Mouse (Mus musculus) MEL (cell line): ENCODE data around the gene Exog. TPM values are rescaled to one million over a fixed set of nuclear protein-coding genes. Genes with fewer than 3 reads are reported as not detected.

Experiments used
- DNase-seq: peaks from one replicate; pipeline ENCODE4 v3.0.0; 2011; ENCODE audit warnings: low read depth, low spot score
- H3K27ac ChIP-seq: 2 replicates; pipeline ENCODE4 v1.5.1; 2012; ENCODE audit warnings: low read depth, mild to moderate bottlenecking, control low read depth, low read length, moderate library complexity; ENCODE audit not compliant: control insufficient read depth
- H3K27me3 ChIP-seq, 2 experiments: fragments of 150-350 bp in 1 of 2; sonication (generic) in 1 of 2; 2 replicates each; pipeline ENCODE4 v1.6.1; 2012; ENCODE audit warnings: low read length in 2 of 2, mild to moderate bottlenecking in 2 of 2, improper control_type of control experiment in 1 of 2, moderate library complexity in 1 of 2; ENCODE audit not compliant: insufficient read depth in 2 of 2, control insufficient read depth in 1 of 2
- H3K36me3 ChIP-seq, 2 experiments: 2 replicates each; pipeline ENCODE4 v1.6.1; 2012 to 2014; ENCODE audit warnings: low read length in 2 of 2, improper control_type of control experiment in 1 of 2, inconsistent platforms in 1 of 2, mild to moderate bottlenecking in 1 of 2; ENCODE audit not compliant: insufficient read depth in 2 of 2, control insufficient read depth in 1 of 2
- H3K4me1 ChIP-seq, 2 experiments: fragments of 150-350 bp in 1 of 2; sonication (generic) in 1 of 2; 2 replicates each; pipeline ENCODE4 v1.6.1; 2012; ENCODE audit warnings: low read length in 2 of 2, improper control_type of control experiment in 1 of 2, mild to moderate bottlenecking in 1 of 2; ENCODE audit not compliant: insufficient read depth in 2 of 2, control insufficient read depth in 1 of 2
- H3K4me3 ChIP-seq, 2 experiments: fragments of 150-350 bp in 1 of 2; sonication (generic) in 1 of 2; 2 replicates each; pipeline ENCODE4 v1.5.1; 2012; ENCODE audit warnings: low read depth in 2 of 2, low read length in 2 of 2, mild to moderate bottlenecking in 2 of 2, moderate library complexity in 2 of 2, control low read depth in 1 of 2, improper control_type of control experiment in 1 of 2; ENCODE audit not compliant: control insufficient read depth in 1 of 2, insufficient read depth in 1 of 2
- H3K79me2 ChIP-seq: 2 replicates; pipeline ENCODE4 v1.6.1; 2012; ENCODE audit warnings: mild to moderate bottlenecking, low read length, moderate library complexity; ENCODE audit not compliant: control insufficient read depth, poor library complexity, insufficient read depth
- H3K9ac ChIP-seq: 2 replicates; pipeline ENCODE4 v1.6.1; 2012; ENCODE audit warnings: low read depth, mild to moderate bottlenecking, control low read depth, low read length, moderate library complexity; ENCODE audit not compliant: control insufficient read depth, poor library complexity, severe bottlenecking
- H3K9me3 ChIP-seq: fragments of 150-350 bp; sonication (generic); replicated peaks from 2 replicates; pipeline ENCODE4 v1.6.1; 2012; ENCODE audit warnings: mild to moderate bottlenecking, low read length, improper control_type of control experiment, moderate library complexity; ENCODE audit not compliant: insufficient read depth
- CHD2 ChIP-seq: IDR thresholded peaks from 2 replicates; pipeline ENCODE4 v1.6.1; 2011; ENCODE audit warnings: low read length, improper control_type of control experiment
- CTCF ChIP-seq, 3 experiments: IDR thresholded peaks in 2 of 3; conservative IDR thresholded peaks in 1 of 3; 2 replicates each; pipeline ENCODE4 v1.5.1; 2011 to 2012; ENCODE audit warnings: low read length in 3 of 3, low read depth in 2 of 3, mild to moderate bottlenecking in 2 of 3, improper control_type of control experiment in 1 of 3, inconsistent platforms in 1 of 3, mixed read lengths in 1 of 3, moderate library complexity in 1 of 3; ENCODE audit not compliant: control insufficient read depth in 1 of 3, insufficient read depth in 1 of 3, poor library complexity in 1 of 3, severe bottlenecking in 1 of 3
- E2F4 ChIP-seq: IDR thresholded peaks from 2 replicates; pipeline ENCODE4 v1.6.1; 2011; ENCODE audit warnings: low read depth, low read length, improper control_type of control experiment, borderline replicate concordance
- EP300 ChIP-seq, 2 experiments: IDR thresholded peaks; 2 replicates each; pipeline ENCODE4 v1.6.1; 2011; ENCODE audit warnings: improper control_type of control experiment in 2 of 2, low read length in 2 of 2, low read depth in 1 of 2, mild to moderate bottlenecking in 1 of 2
- HCFC1 ChIP-seq: IDR thresholded peaks from 2 replicates; pipeline ENCODE4 v1.6.1; 2012; ENCODE audit warnings: low read depth, mild to moderate bottlenecking, inconsistent platforms, low read length, improper control_type of control experiment, moderate library complexity
- KAT2A ChIP-seq: conservative IDR thresholded peaks from 2 replicates; pipeline ENCODE4 v1.6.1; 2012; ENCODE audit warnings: low read depth, low read length, improper control_type of control experiment, inconsistent platforms
- MAFK ChIP-seq: IDR thresholded peaks from 2 replicates; pipeline ENCODE4 v1.6.1; 2011; ENCODE audit warnings: low read depth, mild to moderate bottlenecking, low read length, improper control_type of control experiment, borderline replicate concordance
- MEF2A ChIP-seq: IDR thresholded peaks from 2 replicates; pipeline ENCODE4 v1.6.1; 2014; ENCODE audit warnings: low read depth, mild to moderate bottlenecking, inconsistent platforms, low read length, improper control_type of control experiment; ENCODE audit not compliant: poor library complexity, insufficient replicate concordance, severe bottlenecking; ENCODE audit errors: extremely low read depth
- MXI1 ChIP-seq: IDR thresholded peaks from 2 replicates; pipeline ENCODE4 v1.6.1; 2011; ENCODE audit warnings: mild to moderate bottlenecking, low read depth, low read length, improper control_type of control experiment
- MYB ChIP-seq: IDR thresholded peaks from 2 replicates; pipeline ENCODE4 v1.6.1; 2011; ENCODE audit warnings: mild to moderate bottlenecking, low read depth, low read length, improper control_type of control experiment
- NELFE ChIP-seq: IDR thresholded peaks from 2 replicates; pipeline ENCODE4 v1.6.1; 2011; ENCODE audit warnings: low read depth, low read length, improper control_type of control experiment
- RAD21 ChIP-seq: IDR thresholded peaks from 2 replicates; pipeline ENCODE4 v1.6.1; 2011; ENCODE audit warnings: mild to moderate bottlenecking, low read depth, low read length, improper control_type of control experiment
- SIN3A ChIP-seq: IDR thresholded peaks from 2 replicates; pipeline ENCODE4 v1.6.1; 2012; ENCODE audit warnings: low read length, improper control_type of control experiment, inconsistent platforms
- SMC3 ChIP-seq: IDR thresholded peaks from 2 replicates; pipeline ENCODE4 v1.6.1; 2011; ENCODE audit warnings: low read depth, low read length, improper control_type of control experiment
- TCF12 ChIP-seq: IDR thresholded peaks from 2 replicates; pipeline ENCODE4 v1.6.1; 2014; ENCODE audit warnings: low read depth, mild to moderate bottlenecking, inconsistent platforms, low read length, improper control_type of control experiment, moderate library complexity
- ZNF384 ChIP-seq: IDR thresholded peaks from 2 replicates; pipeline ENCODE4 v1.6.1; 2012; ENCODE audit warnings: low read depth, mild to moderate bottlenecking, inconsistent platforms, low read length, improper control_type of control experiment
- polyA plus RNA-seq, 2 experiments: library from polyadenylated mRNA; stranded (reverse) in 1 of 2; unstranded in 1 of 2; fragments of >175 nt in 1 of 2; fragments of >200 nt in 1 of 2; gene quantifications; 2 replicates each; pipeline versions ENCODE4 v1.2.1 to v1.2.4; 2012; ENCODE audit warnings: low replicate concordance in 2 of 2, low read depth in 1 of 2; ENCODE audit not compliant: insufficient read length in 2 of 2, insufficient read depth in 1 of 2, missing spikeins in 1 of 2
- total RNA-seq: library from RNA; depleted of rRNA; stranded (reverse); fragments of 300-350 nt; gene quantifications from 2 replicates; pipeline ENCODE4 v1.2.3, GENCODE M21; 2012

Exog gene
- total and polyA plus RNA-seq, 3 experiments, result 11.7 to 12.1 TPM; not detected in 1

- DNase-seq, result no peak
- H3K4me1 ChIP-seq, result no peaks in the 10 kb centered on the region
- H3K9ac ChIP-seq, result no peak overlapping the region
- H3K27ac ChIP-seq, result no peak overlapping the region
- no peaks in the 10 kb centered on the region for H3K36me3 ChIP-seq
- TF ChIP-seq MEF2A (no peak), SMC3 (no peak)
- no peaks in the 10 kb centered on the region for H3K79me2 ChIP-seq
- H3K9me3 ChIP-seq, result no peaks in the 10 kb centered on the region
- no peak overlapping the region for H3K4me3 ChIP-seq
- H3K27me3 ChIP-seq, result no peaks in the 10 kb centered on the region
Observed at GRCm38 (mm10) chr9:119473011-119473410, 28.3 kb downstream of the Exog start.

GRCm38 (mm10) chr9:119473608-119474164 lies 28.9 kb downstream of the Exog start:
- no peak for TF ChIP-seq SMC3
- TF ChIP-seq CHD2, result no peak
- no peak for TF ChIP-seq E2F4
- no peak for TF ChIP-seq NELFE
- TF ChIP-seq RAD21, result no peak
- no peak for TF ChIP-seq SIN3A
- no peak for TF ChIP-seq KAT2A
- no peak for TF ChIP-seq CTCF (IDR thresholded peaks at IDR 0.05 in 2 of 3, conservative IDR thresholded peaks at IDR 0.05 in 1 of 3; ENCODE audit: control insufficient read depth in 1 of 3, insufficient read depth in 1 of 3, low read depth in 2 of 3, low read length in 3 of 3, poor library complexity in 1 of 3, severe bottlenecking in 1 of 3)
- no peak for TF ChIP-seq ZNF384
- no peak for TF ChIP-seq MYB
- TF ChIP-seq MXI1, result no peak
- no peak for TF ChIP-seq EP300 (IDR thresholded peaks at IDR 0.05; ENCODE audit: low read depth in 1 of 2, low read length in 2 of 2)
- no peak for TF ChIP-seq TCF12
- no peak for TF ChIP-seq HCFC1
- no peak for TF ChIP-seq MAFK
- no peaks in the 10 kb centered on the region for H3K36me3 ChIP-seq
- H3K27me3 ChIP-seq, result no peaks in the 10 kb centered on the region
- H3K9ac ChIP-seq, result no peak overlapping the region
- no peaks in the 10 kb centered on the region for H3K4me1 ChIP-seq
- no peak overlapping the region for H3K4me3 ChIP-seq
- H3K27ac ChIP-seq, result no peak overlapping the region
- no peaks in the 10 kb centered on the region for H3K9me3 ChIP-seq
- no peaks in the 10 kb centered on the region for H3K79me2 ChIP-seq
- no peak for DNase-seq
